Mouse (Mus musculus): ENCODE results near the gene Srsf3. TPM values are rescaled to one million over a fixed set of nuclear protein-coding genes. Genes with fewer than 3 reads are reported as not detected.

Srsf3 gene
- polyA plus RNA-seq, 1 experiment from 2014 or later = 702 TPM

DNA sequence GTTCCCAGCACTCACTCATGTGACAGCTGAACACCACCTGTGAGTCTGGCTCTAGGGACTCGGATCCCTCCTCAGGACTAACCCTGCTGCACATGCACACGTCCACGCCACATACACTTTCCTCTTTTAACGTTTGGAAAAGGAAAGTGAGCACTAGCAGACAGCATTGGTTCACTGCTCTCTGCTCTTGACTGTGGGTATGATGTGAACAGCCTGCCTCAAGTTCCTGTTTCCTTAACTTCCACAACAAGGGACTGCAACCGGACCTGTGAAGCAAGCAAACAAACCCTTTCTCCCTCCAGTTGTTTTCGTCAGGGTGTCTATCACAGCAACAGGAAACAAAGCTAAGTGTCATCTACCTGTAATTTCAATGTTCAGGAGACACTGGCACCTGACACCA is 32.0 kb upstream of the Srsf3 start:
- no peak overlapping the region for H3K4me2 ChIP-seq
- peaks cover 57% of the 10 kb centered on the region for H3K36me3 ChIP-seq
- peaks cover 6% of the 10 kb centered on the region for H3K4me1 ChIP-seq
- H3K4me3 ChIP-seq = no peak overlapping the region
- ATAC-seq (ENCODE audit: insufficient number of reproducible peaks, insufficient read depth, low FRiP score, low TSS enrichment, low read depth) = no peak
- no peaks in the 10 kb centered on the region for H3K9me3 ChIP-seq
- H3K27ac ChIP-seq = no peak overlapping the region
- WGBS = 87% methylated on average over 6 of the region's 6 CpGs
- no peaks in the 10 kb centered on the region for H3K27me3 ChIP-seq
- no peak overlapping the region for H3K9ac ChIP-seq

DNA sequence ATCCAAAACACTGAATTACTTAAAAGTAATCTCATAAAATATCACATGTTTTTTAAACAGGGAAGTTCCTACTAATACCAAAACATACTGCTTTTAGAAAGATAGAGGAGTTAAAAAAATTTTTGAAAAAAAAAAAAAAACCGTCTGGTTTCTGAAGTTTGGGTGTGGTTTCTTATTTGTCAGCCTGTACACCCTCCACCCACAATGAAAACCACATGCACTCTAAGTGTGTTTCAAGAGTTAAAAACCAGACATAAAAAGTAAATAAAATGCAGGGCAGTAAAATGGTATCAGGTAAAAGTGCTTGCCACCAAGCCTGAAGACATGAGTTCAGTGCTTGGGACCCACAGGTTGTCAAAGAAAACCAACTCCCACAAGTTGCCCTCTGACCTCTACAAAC is 28.7 kb upstream of the Srsf3 start:
- no peak for ATAC-seq (ENCODE audit: insufficient number of reproducible peaks, insufficient read depth, low FRiP score, low TSS enrichment, low read depth)
- Histone ChIP-seq H3K9ac (no peak overlapping the region), H3K4me3 (no peak overlapping the region), H3K27ac (no peak overlapping the region), H3K36me3 (peaks cover 35% of the 10 kb centered on the region), H3K4me1 (peaks cover 22% of the 10 kb centered on the region), H3K9me3 (no peaks in the 10 kb centered on the region), H3K4me2 (no peak overlapping the region), H3K27me3 (no peaks in the 10 kb centered on the region)
- 32% methylated on average over 1 of the region's 1 CpGs for WGBS

DNA sequence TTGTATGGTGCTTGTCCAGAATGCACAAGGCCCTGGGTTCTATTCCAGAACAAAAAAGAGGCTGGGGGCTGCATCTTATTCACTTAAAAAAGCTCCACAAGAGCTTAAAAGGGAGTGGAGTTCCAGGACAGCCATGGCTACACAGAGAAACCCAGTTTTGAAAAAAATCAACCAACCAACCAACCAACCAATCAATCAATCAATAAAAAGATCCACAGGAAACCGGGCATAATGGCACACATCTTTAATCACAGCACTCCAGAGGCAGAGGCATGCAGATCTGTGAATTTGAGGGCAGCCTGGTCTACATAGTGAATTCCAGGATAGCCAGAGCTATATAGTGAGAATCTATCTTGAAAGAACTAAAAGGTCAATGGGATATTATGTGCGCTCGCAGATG is 27.4 kb upstream of the Srsf3 start:
- Histone ChIP-seq H3K9ac (no peak overlapping the region), H3K9me3 (no peaks in the 10 kb centered on the region), H3K27me3 (no peaks in the 10 kb centered on the region), H3K36me3 (peaks cover 22% of the 10 kb centered on the region), H3K4me3 (no peak overlapping the region), H3K4me2 (no peak overlapping the region), H3K27ac (no peak overlapping the region), H3K4me1 (peaks cover 22% of the 10 kb centered on the region)
- ATAC-seq (ENCODE audit: insufficient number of reproducible peaks, insufficient read depth, low FRiP score, low TSS enrichment, low read depth) = no peak
- WGBS = 94% methylated on average over 3 of the region's 3 CpGs

DNA sequence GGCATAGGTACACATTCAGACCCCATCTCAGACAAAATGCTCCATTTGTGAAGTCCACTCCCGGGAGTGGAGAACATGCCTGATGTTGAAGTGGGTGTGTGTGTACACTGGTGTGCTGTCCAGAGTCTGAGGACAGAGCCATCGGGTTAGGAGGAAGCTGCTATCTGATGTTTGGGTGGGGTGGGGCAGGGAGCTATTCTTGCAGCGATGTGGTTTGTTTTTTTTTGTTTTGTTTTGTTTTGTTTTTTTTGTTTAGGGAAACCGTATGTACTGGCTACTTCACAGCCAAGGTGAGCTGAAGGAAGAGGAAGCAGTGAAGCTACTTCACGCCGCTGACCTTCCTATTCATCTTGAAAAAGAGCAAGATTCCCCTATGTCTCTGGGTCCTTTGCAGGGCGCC is 25.6 kb upstream of the Srsf3 start:
- ATAC-seq (ENCODE audit: insufficient number of reproducible peaks, insufficient read depth, low FRiP score, low TSS enrichment, low read depth) = no peak
- H3K27ac ChIP-seq = peak overlapping the region; percentile 92
- no peaks in the 10 kb centered on the region for H3K9me3 ChIP-seq
- peaks cover 6% of the 10 kb centered on the region; the same call in 1 of the 2 replicates for H3K36me3 ChIP-seq
- H3K4me1 ChIP-seq = peaks cover 22% of the 10 kb centered on the region
- peak overlapping the region; percentile 79 for H3K4me2 ChIP-seq
- peak overlapping the region; percentile 92 for H3K9ac ChIP-seq
- H3K4me3 ChIP-seq = peak overlapping the region; percentile 79
- no peaks in the 10 kb centered on the region for H3K27me3 ChIP-seq
- 10% methylated on average over 7 of the region's 7 CpGs for WGBS

DNA sequence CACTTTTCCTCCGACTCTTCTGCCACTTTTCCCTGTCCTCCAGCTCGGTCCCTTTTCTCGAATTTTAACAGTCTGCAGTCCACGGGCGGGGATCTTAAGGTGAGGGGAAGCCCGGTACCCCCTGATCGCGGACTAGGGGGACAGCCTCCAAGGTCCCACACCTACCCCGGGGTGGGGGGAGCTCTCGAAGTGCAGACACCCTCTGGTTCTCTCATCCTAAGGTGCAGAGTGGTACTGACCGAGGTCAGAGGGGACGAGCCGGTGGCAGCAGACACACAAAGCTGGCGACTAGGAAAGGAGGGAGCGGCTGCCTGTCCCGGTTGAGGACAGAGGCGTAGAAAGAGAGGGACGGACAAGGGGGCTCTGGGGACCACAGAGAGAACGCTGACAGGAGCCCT is 25.2 kb upstream of the Srsf3 start:
- Histone ChIP-seq H3K4me3 (peak overlapping the region; percentile 79), H3K9me3 (no peaks in the 10 kb centered on the region), H3K27ac (peak overlapping the region; percentile 92), H3K4me2 (peak overlapping the region; percentile 79), H3K36me3 (peaks cover 5% of the 10 kb centered on the region; the same call in 1 of the 2 replicates), H3K27me3 (no peaks in the 10 kb centered on the region), H3K4me1 (peaks cover 25% of the 10 kb centered on the region), H3K9ac (peak overlapping the region; percentile 92)
- 0% methylated on average over 19 of the region's 19 CpGs for WGBS
- no peak for ATAC-seq (ENCODE audit: insufficient number of reproducible peaks, insufficient read depth, low FRiP score, low TSS enrichment, low read depth)

DNA sequence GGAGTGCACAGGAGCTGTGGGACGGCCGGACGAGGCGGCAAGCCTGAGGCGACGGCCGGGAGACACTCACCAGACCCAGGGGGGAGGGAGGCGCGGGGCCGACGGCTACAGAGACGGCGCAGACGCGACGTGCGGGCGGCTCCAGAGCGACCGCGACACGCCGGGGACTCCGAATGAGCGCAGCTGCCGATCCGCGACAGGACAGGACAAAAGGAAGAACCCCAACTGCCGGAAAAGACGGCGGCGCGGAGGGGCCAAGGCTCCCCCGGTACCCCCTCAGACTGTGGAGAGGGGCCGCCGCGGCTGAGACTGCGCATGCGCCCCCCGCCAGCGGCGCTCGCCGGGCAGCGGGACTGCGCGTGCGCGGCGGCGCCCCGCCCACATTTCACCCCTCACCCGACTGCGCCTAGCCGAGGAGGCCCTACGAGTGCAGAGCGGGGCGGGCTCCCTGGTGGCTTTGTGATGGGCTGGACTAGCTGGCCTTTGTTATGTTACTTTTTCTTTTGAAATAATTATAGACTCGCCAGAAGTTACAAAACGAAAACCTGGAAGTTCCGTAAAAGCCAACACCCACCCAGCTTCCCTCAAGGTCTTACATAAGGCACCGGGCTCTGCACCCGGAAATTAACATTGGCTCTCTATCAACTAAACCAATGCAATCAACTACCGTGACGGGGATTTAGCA is 24.6 kb upstream of the Srsf3 start, which contains the start of gene Stk38:
Gene Stk38 (minus strand): TSS at position 355 of the 685 bp plus-strand sequence.
- peak; percentile 90 for ATAC-seq (ENCODE audit: insufficient number of reproducible peaks, insufficient read depth, low FRiP score, low TSS enrichment, low read depth)
- Histone ChIP-seq H3K4me1 (peaks cover 30% of the 10 kb centered on the region), H3K27ac (peak within 1 kb of the TSS; percentile 92), H3K4me3 (peak within 1 kb of the TSS; percentile 79), H3K9me3 (no peaks in the 10 kb centered on the region), H3K9ac (peak within 1 kb of the TSS; percentile 92), H3K36me3 (peaks cover 5% of the 10 kb centered on the region; the same call in 1 of the 2 replicates), H3K27me3 (no peaks in the 10 kb centered on the region), H3K4me2 (peak within 1 kb of the TSS; percentile 79)
- under 1% methylated on average over 65 of the region's 65 CpGs for WGBS

DNA sequence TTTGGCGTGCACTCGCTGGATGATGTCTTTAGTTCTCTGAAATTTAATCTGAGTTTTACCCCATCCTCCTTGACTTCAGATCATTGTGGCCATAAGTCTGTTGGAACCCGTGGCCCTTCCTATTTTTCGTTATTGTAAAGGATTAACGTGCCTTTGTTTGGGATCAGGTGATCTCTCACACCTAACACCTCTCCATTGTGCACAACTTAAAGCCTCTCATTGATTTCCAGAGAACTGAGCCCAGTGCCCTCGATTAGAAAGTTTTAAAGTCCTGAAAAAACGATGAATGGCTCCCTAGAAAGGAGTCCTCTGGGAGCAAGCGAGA is 24.1 kb upstream of the Srsf3 start:
- ATAC-seq (ENCODE audit: insufficient number of reproducible peaks, insufficient read depth, low FRiP score, low TSS enrichment, low read depth) = no peak
- 13% methylated on average over 8 of the region's 8 CpGs for WGBS
- peak overlapping the region; percentile 92 for H3K9ac ChIP-seq

DNA sequence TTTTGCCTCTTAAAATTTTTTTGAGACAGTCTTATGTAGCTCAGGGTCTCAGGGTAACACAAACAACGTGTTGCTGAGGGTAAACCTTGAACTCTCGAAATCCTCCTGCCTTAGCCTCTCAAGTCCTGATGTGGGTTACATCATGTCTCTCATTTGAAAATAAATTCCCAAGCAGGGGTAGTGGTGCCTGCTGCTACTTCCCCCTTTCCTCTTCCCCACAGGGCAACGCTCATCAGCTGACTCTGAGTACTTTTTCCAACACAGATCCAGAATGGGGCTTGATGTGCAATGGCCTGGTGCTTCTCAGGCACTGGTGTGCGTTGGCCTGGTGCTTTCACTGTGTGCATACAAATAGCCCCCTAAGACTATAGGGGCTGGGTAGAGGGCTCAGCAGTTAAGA is 23.2 kb upstream of the Srsf3 start:
- Histone ChIP-seq H3K4me1 (peaks cover 32% of the 10 kb centered on the region), H3K4me3 (no peak overlapping the region), H3K9ac (no peak overlapping the region), H3K36me3 (0 out of 2 replicates have a peak, but pooled peaks cover 5% of the 10 kb centered on the region), H3K4me2 (no peak overlapping the region), H3K9me3 (no peaks in the 10 kb centered on the region), H3K27ac (no peak overlapping the region), H3K27me3 (no peaks in the 10 kb centered on the region)
- no peak for ATAC-seq (ENCODE audit: insufficient number of reproducible peaks, insufficient read depth, low FRiP score, low TSS enrichment, low read depth)
- WGBS = 86% methylated on average over 4 of the region's 4 CpGs

More for the DNA sequence above, 24.1 kb upstream of the Srsf3 start:
- Histone ChIP-seq H3K9me3 (no peaks in the 10 kb centered on the region), H3K36me3 (0 out of 2 replicates have a peak, but pooled peaks cover 5% of the 10 kb centered on the region), H3K27ac (peak overlapping the region; percentile 92), H3K27me3 (no peaks in the 10 kb centered on the region), H3K4me1 (peaks cover 31% of the 10 kb centered on the region), H3K4me2 (peak overlapping the region; percentile 79), H3K4me3 (peak overlapping the region; percentile 79)

DNA sequence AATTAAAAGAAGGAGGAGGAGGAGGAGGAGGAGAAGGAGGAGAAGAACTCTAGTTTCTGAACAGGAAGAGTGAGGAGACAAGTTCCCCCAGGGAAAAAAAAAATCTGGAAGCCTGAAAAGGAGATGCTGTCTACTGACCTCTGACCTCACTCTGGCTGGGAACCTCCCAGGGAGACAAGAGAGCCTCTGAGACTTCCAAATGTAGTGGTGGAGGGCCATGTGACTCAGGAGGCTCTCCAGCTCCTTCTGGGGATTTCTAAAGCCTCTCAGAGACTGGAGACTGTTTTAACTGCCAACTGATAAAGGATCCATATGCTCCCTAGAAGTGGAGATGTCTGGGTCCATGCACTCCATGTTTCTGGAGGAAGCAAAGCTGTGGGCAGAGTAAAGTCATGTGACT is 18.2 kb upstream of the Srsf3 start:
- Histone ChIP-seq H3K36me3 (no peaks in the 10 kb centered on the region), H3K4me2 (no peak overlapping the region), H3K4me3 (no peak overlapping the region), H3K4me1 (peaks cover 19% of the 10 kb centered on the region; the same call in 1 of the 2 replicates), H3K27me3 (no peaks in the 10 kb centered on the region), H3K27ac (no peak overlapping the region), H3K9ac (no peak overlapping the region), H3K9me3 (no peaks in the 10 kb centered on the region; the same call in 1 of the 2 replicates)
- no peak for ATAC-seq (ENCODE audit: insufficient number of reproducible peaks, insufficient read depth, low FRiP score, low TSS enrichment, low read depth)

DNA sequence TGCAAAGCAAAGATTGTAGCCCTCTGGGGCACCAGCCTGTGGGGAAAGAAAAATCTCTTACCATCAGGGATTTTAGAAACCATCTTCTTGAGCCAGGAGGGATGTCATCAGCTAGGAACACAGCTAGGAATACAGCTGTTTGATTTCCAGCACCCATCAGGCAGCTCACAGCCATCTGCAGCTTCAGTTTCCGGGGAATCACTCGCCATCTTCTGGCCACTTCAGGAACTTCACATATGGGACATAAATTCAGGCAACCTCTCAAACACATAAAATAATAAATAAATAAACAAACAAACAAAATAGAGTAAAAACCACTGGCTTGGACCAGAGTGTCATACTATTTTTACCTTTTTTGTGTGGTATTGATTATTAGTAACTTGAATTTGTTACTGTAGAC is 16.8 kb upstream of the Srsf3 start:
- Histone ChIP-seq H3K9ac (no peak overlapping the region), H3K27ac (no peak overlapping the region), H3K4me3 (no peak overlapping the region), H3K27me3 (no peaks in the 10 kb centered on the region), H3K9me3 (no peaks in the 10 kb centered on the region; the same call in 1 of the 2 replicates), H3K4me1 (peaks cover 27% of the 10 kb centered on the region; the same call in 1 of the 2 replicates), H3K4me2 (no peak overlapping the region), H3K36me3 (no peaks in the 10 kb centered on the region)
- 17% methylated on average over 2 of the region's 2 CpGs for WGBS
- no peak for ATAC-seq (ENCODE audit: insufficient number of reproducible peaks, insufficient read depth, low FRiP score, low TSS enrichment, low read depth)

DNA sequence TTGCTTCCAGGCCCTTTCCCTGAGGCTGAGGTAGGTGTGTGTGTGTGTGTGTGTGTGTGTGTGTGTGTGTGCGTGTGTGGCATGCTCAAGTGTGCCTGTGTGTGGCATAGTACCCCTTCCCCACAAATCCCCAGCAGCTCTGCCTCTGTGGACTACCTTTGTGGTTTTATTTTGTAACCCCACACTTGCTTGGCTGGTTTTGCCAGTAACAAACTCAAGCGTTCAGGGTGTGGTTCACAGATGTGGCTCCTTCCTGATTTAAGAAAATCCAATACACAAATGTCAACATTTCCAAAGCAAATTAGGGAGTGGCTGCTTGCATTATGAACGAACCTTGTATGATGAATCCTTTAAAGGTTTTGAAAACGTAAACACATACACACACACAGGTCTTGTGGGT is 15.7 kb upstream of the Srsf3 start:
- Histone ChIP-seq H3K4me2 (no peak overlapping the region), H3K9ac (no peak overlapping the region), H3K4me1 (peaks cover 27% of the 10 kb centered on the region; the same call in 1 of the 2 replicates), H3K27ac (0 out of 2 replicates have a peak overlapping the region, but pooled peaks have one; percentile 8), H3K27me3 (no peaks in the 10 kb centered on the region), H3K9me3 (no peaks in the 10 kb centered on the region; the same call in 1 of the 2 replicates), H3K4me3 (no peak overlapping the region), H3K36me3 (no peaks in the 10 kb centered on the region)
- WGBS = 62% methylated on average over 4 of the region's 4 CpGs
- peak; percentile 22; the same call in 1 of the 2 replicates for ATAC-seq (ENCODE audit: insufficient number of reproducible peaks, insufficient read depth, low FRiP score, low TSS enrichment, low read depth)

DNA sequence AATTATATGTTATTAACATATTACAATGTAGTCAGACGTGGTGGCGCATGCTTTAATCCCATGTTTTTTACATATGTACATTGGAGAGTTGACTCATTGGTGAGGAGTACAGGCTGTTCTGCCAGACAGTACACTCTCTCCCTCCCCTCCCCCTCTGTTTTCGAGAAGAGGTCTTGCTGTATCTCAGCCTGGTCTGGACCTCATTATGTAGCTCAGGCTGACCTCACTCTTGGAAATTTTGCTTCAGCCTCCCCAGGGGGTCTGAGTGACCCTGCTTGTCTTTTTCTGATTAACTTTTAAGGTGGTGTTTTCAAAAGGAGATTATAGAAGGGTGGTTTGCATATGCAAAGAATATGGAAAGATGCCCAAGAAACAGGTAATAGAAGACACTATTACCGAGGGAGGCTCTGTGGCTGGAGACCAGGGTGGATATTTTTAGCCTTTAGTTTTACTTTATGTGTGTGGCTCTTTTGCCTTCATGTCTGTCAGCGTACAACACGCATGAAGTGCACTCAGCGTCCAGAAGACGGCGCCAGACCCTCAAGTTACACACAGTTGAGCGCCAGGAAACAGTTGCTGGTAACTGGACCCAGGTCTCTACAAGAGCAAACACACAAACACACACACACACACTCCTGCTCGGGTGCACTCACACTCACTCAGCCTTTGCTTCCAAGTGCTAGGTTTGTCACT is 14.0 kb upstream of the Srsf3 start:
- Histone ChIP-seq H3K9me3 (no peaks in the 10 kb centered on the region; the same call in 1 of the 2 replicates), H3K4me2 (no peak overlapping the region), H3K4me3 (no peak overlapping the region), H3K36me3 (no peaks in the 10 kb centered on the region), H3K27ac (no peak overlapping the region), H3K27me3 (no peaks in the 10 kb centered on the region), H3K4me1 (peaks cover 21% of the 10 kb centered on the region; the same call in 1 of the 2 replicates), H3K9ac (no peak overlapping the region)
- ATAC-seq (ENCODE audit: insufficient number of reproducible peaks, insufficient read depth, low FRiP score, low TSS enrichment, low read depth) = no peak
- WGBS = 31% methylated on average over 11 of the region's 11 CpGs
